In the genomic region with DNA sequence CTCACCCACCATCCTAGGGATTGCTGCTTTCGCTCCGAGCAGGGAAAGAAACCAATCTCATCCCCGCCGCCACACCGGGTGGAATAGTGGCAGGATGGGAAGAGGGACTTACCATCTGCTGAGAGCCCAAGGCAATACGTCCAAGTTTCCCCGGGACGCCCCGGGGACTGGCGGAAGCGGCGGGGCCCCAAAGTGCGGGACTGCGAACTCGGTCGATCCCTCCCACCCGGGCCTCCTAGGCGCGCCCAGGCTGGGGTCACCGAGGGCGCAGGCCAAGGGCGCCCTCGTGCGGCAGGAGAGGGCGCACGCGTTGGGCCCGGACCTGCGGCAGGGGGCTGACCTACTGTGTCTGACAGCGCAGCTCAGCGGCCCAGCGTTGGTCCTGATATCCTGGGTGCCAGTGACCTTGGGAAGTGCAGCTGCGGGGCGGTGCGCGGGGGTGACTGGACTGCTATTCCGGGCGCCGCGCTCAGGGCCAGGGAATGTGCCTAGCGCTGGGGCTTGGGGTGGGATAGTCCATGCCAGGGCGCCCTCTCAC, we compare ENCODE assay signal across 8 mouse cellular contexts. TPM values are rescaled to one million over a fixed set of nuclear protein-coding genes. Genes with fewer than 3 reads are reported as not detected.
A peak's percentile ranks its signal among the peaks of the same experiment; 100 is the strongest.
DNase-seq lines count a peak whose midpoint lies in the region; ATAC-seq lines count a peak whose summit lies in the region.

A gene (minus strand): TSS at position 169 of the 538 bp plus-strand sequence.

- peaks cover 87% of the 10 kb centered on the region for H3K27me3 ChIP-seq in kidney, embryonic 16.5 days (ENCODE audit: insufficient read depth, low read length)

- peak within 1 kb of the TSS; percentile 51 for H3K4me2 ChIP-seq in kidney, embryonic 16.5 days (replicated peaks; ENCODE audit: low read depth, low read length)

- under 1% methylated on average over 42 of the region's 42 CpGs for WGBS in kidney, embryonic 16.5 days

- no peaks in the 10 kb centered on the region for H3K36me3 ChIP-seq in kidney, embryonic 16.5 days (ENCODE audit: insufficient read depth, low read length)

- no peaks in the 10 kb centered on the region for H3K9me3 ChIP-seq in kidney, embryonic 16.5 days (ENCODE audit: low read length)

- peak; percentile 83 for DNase-seq in 3134 (ENCODE audit: extremely low read depth, insufficient read length, low spot score)
- peak; percentile 79 for DNase-seq in MN1 (ENCODE audit: low spot score)
- DNase-seq in embryo, embryonic 11 days: peak; percentile 82
- peak; percentile 82 to 87 for DNase-seq in heart, adult 18-20 months
- peak; percentile 76 to 79 for DNase-seq in lung, postnatal 4 days
- peak; percentile 54 to 72 for DNase-seq in spleen, postnatal 14 days (ENCODE audit: low spot score in 2 of 2)
- DNase-seq in layer of hippocampus, adult 18-20 months (ENCODE audit: low spot score in 2 of 2): no peak

- peaks cover 32% of the 10 kb centered on the region for H3K4me1 ChIP-seq in kidney, embryonic 16.5 days (ENCODE audit: insufficient read depth, low read length)

- peak; percentile 19; the same call in 1 of the 2 replicates for ATAC-seq in kidney, embryonic 16.5 days (ENCODE audit: low FRiP score, low TSS enrichment)

- H3K27ac ChIP-seq in kidney, embryonic 16.5 days (ENCODE audit: low read length): no peak within 1 kb of the TSS

- peak within 1 kb of the TSS; percentile 55 for H3K9ac ChIP-seq in kidney, embryonic 16.5 days (replicated peaks; ENCODE audit: low read length)

- peak within 1 kb of the TSS; percentile 41 for H3K4me3 ChIP-seq in kidney, embryonic 16.5 days (ENCODE audit: low read length)

RNA-seq across cellular contexts. Expression of the gene that starts here (rescaled TPM):
- 10 to 100 TPM; 75.6 to 80.1 TPM for total RNA-seq in heart, adult 18-20 months (2021)
- 4.8 and 5.4 TPM in 2 replicates for polyA plus RNA-seq in kidney, embryonic 16.5 days (2015; fragmentation: Nextera tagmentation; extraction: Ambion mirVana)
- 1 to 10 TPM; 5.6 to 6.9 TPM for total RNA-seq in layer of hippocampus, adult 18-20 months (2021)

Comparison
In these comparisons a context has a peak if more than half of its experiments do, and no peak if none do; other contexts are left out.
1. RNA of the gene that starts here (total RNA-seq): 75.6 to 80.1 TPM in heart, adult 18-20 months; 5.6 to 6.9 TPM in layer of hippocampus, adult 18-20 months; every median in the first group is over 4 times any median in the second.
2. DNase-seq: peak in 3134 (single experiment), MN1 (single experiment), embryo, embryonic 11 days (single experiment), heart, adult 18-20 months (2 of 2), lung, postnatal 4 days (2 of 2) and spleen, postnatal 14 days (2 of 2); none in layer of hippocampus, adult 18-20 months (0 of 2).